Mouse (Mus musculus) spleen, adult 2 months (tissue): ENCODE results near the gene Dnajc6.

ENCODE experiments used
- CTCF ChIP-seq: fragments of 200-500 bp; IDR thresholded peaks from 2 replicates; pipeline ENCODE4 v1.5.1; 2011; ENCODE audit warnings: mild to moderate bottlenecking, inconsistent platforms; ENCODE audit not compliant: insufficient read depth, insufficient read length, insufficient replicate concordance; ENCODE audit errors: extremely low read depth
- POLR2A ChIP-seq: fragments of 200-500 bp; IDR thresholded peaks from 2 replicates; pipeline ENCODE4 v1.6.1; 2011; ENCODE audit warnings: low read depth, low read length, inconsistent platforms

- no peak for TF ChIP-seq POLR2A
- TF ChIP-seq CTCF: no peak
Observed at GRCm38 (mm10) chr4:101584524-101585454, 88.3 kb downstream of the Dnajc6 start.
